Mouse (Mus musculus): Measurements from ENCODE around the gene Tnks1bp1.

Gene Tnks1bp1

DNA sequence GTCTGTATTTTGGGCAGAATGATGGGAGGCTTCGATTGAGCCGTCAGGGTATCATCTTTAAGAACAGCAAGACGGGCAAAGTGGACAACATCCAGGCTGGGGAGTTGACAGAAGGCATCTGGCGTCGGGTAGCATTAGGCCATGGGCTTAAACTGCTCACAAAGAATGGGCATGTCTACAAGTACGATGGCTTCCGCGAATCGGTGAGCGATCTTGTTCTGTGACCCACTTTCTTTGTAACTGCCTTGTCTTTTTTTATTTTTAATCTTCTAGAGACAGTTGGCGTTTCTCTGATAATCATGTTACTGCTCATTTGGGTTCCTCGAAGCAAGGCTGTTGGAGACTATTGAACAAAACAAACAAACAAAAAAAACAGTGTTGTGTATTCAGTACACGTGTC lies 9.5 kb upstream of the Tnks1bp1 start:
- DNase-seq (ENCODE audit: low spot score) = peak; percentile 37

DNA sequence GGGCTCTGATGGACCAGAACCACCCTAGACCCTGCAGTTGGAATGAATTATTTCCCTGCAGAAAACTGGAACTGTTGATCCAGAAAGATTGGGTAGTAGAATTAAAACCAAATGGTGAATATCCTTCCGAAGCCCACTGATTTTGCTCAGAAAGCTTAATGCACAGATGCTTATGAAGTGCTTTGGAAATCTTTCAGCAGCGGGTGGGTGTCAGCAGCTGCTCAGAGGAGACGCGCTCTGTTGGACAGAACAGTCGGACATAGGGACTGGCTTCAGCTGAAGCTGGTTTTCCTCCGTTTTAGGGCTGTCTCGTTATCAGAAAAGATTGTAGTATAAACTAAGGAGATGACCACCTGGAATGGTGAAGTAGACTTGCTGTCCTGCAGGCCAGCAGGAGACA lies 4.2 kb upstream of the Tnks1bp1 start:
- DNase-seq (ENCODE audit: low spot score) = no peak

- DNase-seq (ENCODE audit: low spot score) = no peak
Observed at GRCm38 (mm10) chr2:85046222-85046621, 1.6 kb upstream of the Tnks1bp1 start.

- no peak for DNase-seq (ENCODE audit: low spot score)
Observed at GRCm38 (mm10) chr2:85047081-85047480, 741 bp upstream of the Tnks1bp1 start.

GRCm38 (mm10) chr2:85048168-85048751 lies 438 bp downstream of the Tnks1bp1 start:
- no peak for DNase-seq (ENCODE audit: low spot score)

DNA sequence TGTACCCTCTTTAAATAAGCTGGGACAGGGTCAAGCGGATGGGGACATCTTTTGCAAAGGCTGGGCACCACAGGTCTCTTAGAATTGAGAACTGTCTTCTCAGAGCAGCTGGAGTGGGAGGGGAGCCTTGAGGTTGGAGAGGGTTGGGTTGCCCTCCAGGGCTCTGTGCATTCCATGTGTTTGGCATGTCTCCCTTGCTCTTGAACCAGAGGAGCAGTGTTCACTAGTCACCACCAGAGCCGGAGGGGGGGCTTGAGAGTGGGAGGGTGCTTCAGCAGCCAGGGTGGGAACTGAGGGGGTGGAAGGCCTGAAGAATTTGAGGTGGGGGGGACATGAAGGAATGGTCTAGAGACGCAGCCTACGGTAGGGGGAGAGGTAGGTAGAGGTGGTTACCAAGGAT lies 1.5 kb downstream of the Tnks1bp1 start:
- DNase-seq (ENCODE audit: low spot score) = no peak

DNA sequence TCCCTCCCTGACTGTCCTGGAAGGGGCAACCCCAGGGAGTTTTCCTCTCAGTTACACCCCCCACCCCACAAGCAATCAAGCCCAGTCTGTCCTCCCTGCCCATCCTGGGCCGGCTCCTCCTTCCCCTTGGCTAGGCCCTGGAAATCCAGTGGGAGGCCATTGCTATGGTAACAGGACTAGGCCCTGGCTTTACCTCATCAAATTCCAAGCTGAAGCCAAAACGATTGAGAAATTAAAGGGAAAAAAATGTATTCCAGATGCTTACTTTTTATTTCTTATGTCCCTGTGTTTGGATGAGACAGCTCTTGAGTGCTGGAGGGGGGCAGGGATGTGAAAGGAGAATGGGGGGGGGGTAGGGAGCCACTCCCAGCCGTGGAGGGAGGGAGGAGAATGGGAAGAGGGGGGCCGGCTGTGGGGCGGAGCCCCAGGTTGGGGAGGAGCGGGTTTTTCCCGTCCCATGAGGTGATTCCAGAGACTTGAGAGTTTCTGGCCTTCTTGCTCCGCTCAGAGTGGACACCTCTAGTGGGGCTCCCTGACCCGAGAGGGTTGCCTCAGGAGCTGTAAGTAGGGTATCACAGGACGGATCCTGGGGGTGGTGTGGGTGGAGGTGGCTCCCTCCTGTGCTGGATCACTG lies 2.3 kb downstream of the Tnks1bp1 start:
- no peak for DNase-seq (ENCODE audit: low spot score)

- DNase-seq (ENCODE audit: low spot score) = no peak
Observed at GRCm38 (mm10) chr2:85050746-85051145, 2.9 kb downstream of the Tnks1bp1 start.

GRCm38 (mm10) chr2:85053192-85053816 lies 5.5 kb downstream of the Tnks1bp1 start:
- DNase-seq (ENCODE audit: low spot score) = no peak

DNA sequence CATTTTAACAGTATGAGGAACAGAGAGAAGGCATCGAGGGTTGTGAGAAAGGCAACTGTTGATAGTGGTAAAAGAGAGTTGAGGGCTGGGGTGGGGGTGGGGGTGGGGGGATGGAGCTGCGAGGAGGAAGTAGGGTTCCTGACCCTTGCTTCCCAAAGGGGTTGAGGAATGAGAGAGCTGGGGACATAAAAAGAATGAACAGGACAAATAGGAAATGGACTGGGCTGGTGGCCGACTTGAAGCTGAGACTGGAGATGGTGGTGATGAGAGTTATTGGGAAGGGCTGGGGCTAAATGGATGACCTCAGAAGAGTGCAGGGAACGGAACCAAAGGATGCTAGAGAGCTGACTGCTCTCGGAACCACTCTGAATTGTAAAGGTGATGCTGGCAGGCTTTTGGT lies 8.9 kb downstream of the Tnks1bp1 start:
- DNase-seq (ENCODE audit: low spot score) = no peak

DNA sequence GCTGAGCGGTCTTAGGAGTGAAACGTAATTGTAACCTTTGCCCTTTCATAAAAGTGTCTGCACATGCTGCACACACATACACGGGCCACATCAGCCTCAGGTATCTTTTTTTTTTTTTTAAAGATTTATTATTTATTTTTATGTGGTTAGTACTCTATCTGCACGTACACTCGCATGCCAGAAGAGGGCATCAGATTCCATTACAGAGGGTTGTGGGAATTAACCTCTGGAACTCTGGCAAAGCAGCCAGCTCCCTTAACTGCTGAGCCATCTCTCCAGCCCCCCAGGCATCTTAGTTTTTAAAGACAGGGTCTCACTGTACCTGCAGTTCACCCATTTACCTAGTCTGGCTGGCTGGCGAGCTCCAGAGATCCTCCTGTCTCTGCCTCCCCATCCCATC lies 11.9 kb downstream of the Tnks1bp1 start:
- DNase-seq (ENCODE audit: low spot score) = no peak

DNA sequence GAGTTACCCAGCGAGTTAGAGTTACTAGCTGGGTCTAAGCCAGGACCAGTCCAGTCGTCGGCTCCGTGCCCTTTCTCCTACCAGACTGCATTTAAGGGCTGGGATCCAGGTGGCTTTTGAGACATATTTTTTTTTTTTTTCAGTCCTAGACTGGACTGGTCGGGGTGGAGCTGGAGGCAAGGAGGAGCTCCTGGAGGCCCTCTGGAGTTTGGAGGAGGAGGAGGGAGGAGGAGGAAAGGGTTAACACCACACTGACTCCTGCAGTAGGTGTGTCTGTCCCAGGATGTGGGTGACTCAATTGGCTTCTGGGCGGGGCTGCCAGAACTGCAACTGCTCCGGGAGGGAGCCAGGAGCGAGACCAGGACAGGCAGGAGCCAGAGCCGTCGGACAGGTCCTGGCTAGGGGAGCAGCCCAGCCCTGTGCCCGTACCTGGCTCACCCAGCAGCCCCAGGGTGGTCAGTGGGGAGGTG lies 12.8 kb downstream of the Tnks1bp1 start:
- no peak for DNase-seq (ENCODE audit: low spot score)

- no peak for DNase-seq (ENCODE audit: low spot score)
Observed at GRCm38 (mm10) chr2:85061107-85061541, 13.3 kb downstream of the Tnks1bp1 start.

GRCm38 (mm10) chr2:85065141-85065875 lies 17.5 kb downstream of the Tnks1bp1 start:
- no peak for DNase-seq (ENCODE audit: low spot score)

DNA sequence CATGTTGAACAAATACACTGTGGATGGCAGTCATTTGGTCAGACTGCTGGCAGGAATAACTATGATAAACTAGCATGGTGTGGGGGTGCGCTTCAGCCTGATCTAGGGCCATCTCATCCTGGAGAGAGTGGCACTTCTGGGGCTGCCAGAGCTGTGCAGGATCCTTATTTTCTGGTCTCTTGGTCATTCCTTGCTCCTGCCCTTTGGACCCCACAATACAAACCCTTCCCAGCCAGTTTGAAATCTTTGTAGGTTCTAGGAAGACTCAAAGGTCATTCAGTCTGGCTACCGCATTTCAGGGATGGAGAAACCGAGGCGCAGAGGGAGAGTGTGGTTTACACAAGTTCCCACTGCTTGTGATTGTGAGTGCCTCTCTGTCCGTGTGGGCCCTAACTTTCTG lies 19.1 kb downstream of the Tnks1bp1 start:
- DNase-seq (ENCODE audit: low spot score) = no peak

DNA sequence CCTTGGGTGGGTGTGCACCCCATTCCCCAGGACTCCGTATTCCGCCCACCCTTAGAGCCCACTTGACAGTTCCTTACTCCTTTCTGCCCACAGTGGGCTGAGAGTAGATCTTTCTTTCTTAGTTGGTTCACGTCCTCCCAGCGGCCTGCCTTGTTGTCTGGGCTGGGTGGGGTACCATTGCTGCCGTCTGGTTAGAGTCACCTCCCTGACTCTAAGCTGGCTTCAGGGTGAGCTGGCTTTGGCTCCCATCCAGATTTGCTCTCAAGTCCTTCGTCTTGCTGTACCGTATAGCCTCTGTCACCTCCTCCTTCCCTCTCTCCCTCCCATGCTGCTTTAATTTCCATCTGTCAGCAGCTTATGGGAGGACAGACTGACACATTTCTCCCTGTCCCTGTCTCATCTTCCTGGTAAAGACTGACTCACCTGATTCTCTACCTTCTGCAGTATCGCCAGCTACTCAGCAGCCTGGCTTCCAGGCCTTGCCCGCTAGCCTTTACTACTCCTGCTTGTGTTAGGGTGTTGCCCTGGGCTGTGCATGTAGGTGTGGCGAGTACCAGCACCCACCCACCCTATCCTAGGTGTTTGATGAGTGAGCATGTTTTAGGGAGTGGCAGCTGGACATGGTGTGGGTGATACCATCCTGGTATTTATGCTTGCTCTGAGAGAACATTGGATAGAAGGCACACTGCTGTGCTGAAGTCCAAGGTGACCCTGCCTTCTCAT lies 20.2 kb downstream of the Tnks1bp1 start:
- no peak for DNase-seq (ENCODE audit: low spot score)

GRCm38 (mm10) chr2:85068626-85069025 lies 20.8 kb downstream of the Tnks1bp1 start:
- no peak for DNase-seq (ENCODE audit: low spot score)

DNA sequence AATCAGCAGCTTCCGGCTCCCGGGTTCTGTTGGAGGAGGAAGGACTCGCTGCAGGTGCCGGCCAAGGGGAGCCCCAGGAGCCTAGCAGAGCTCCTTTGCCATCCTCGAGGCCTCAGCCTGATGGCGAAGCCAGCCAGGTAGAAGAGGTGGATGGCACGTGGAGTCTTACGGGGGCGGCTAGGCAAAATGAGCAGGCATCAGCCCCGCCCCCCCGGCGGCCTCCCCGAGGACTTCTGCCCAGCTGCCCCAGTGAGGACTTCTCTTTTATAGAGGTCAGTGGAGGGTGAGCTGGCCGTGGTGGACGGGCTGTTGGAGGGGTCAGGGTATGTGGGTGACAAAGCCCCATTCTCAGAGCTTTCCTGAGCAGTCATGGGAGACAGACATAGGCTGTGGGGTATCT lies 22.3 kb downstream of the Tnks1bp1 start:
- no peak for DNase-seq (ENCODE audit: low spot score)

DNA sequence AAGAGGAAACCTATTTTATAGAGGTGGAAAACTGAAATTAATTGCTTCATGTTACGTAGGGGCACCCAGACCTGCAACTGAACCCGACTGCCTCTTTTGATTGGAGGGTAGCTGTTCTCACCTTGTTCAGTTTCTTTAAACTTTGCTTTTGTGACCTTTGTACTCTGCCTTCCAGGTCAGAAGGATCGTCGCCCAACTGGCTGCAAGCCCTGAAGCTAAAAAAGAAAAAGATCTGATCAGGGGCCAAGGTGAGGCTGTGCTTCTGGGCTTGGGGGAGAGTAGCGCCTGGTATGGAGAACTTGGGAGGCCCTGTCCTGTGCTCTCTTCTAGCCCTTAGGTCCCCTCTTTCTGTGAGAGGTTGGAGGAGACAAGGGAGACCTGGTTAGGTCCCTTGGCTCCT lies 24.1 kb downstream of the Tnks1bp1 start:
- no peak for DNase-seq (ENCODE audit: low spot score)

- no peak for DNase-seq (ENCODE audit: low spot score)
Observed at GRCm38 (mm10) chr2:85073751-85074150, 25.9 kb downstream of the Tnks1bp1 start.

GRCm38 (mm10) chr2:85088716-85089646 lies 41.2 kb downstream of the Tnks1bp1 start:
- DNase-seq (ENCODE audit: low spot score) = no peak

All from c-Kit-positive CD71-positive TER-119-positive erythroid progenitor cells, embryonic 14.5 days (primary cell).